Mouse (Mus musculus) liver, postnatal 0 days (tissue): ENCODE results near the gene Ptprd. TPM values are rescaled to one million over a fixed set of nuclear protein-coding genes. Genes with fewer than 3 reads are reported as not detected.
A peak's percentile ranks its signal among the peaks of the same experiment; 100 is the strongest.

Source experiments
- ATAC-seq: fragments of 200-750 bp; cut with Nextera tagmentation; 2 replicates; pipeline ENCODE4 v1.8.0; 2017; ENCODE audit warnings: mild to moderate bottlenecking, moderate library complexity
- DNase-seq: peaks from one replicate; pipeline ENCODE4 v3.0.0-alpha.2; 2016
- H3K27ac ChIP-seq: fragments of 300-500 bp; sonication (generic); 2 replicates; pipeline ENCODE4 v1.5.1; 2014; ENCODE audit warnings: antibody characterized with exemption, moderate library complexity, mild to moderate bottlenecking, low read depth
- H3K27me3 ChIP-seq: fragments of 300-500 bp; sonication (generic); 2 replicates; pipeline ENCODE4 v1.6.1; 2014; ENCODE audit warnings: low read length, control low read depth, mixed read lengths; ENCODE audit not compliant: insufficient read depth
- H3K36me3 ChIP-seq: fragments of 300-500 bp; sonication (generic); replicated peaks from 2 replicates; pipeline ENCODE4 v1.6.1; 2014; ENCODE audit warnings: mild to moderate bottlenecking, control low read depth, low read length, moderate library complexity, mixed read lengths; ENCODE audit not compliant: insufficient read depth
- H3K4me1 ChIP-seq: fragments of 300-500 bp; sonication (generic); 2 replicates; pipeline ENCODE4 v1.6.1; 2014; ENCODE audit warnings: antibody characterized with exemption, mild to moderate bottlenecking, control low read depth; ENCODE audit not compliant: insufficient read depth
- H3K4me2 ChIP-seq: fragments of 300-500 bp; sonication (generic); 2 replicates; pipeline ENCODE4 v1.6.1; 2014; ENCODE audit warnings: low read depth, mild to moderate bottlenecking, low read length, moderate library complexity, mixed read lengths
- H3K4me3 ChIP-seq: fragments of 300-500 bp; sonication (generic); 2 replicates; pipeline ENCODE4 v1.5.1; 2014; ENCODE audit warnings: low read depth, low read length
- H3K9ac ChIP-seq: fragments of 300-500 bp; sonication (generic); replicated peaks from 2 replicates; pipeline ENCODE4 v1.6.1; 2014; ENCODE audit warnings: mild to moderate bottlenecking, moderate library complexity
- H3K9me3 ChIP-seq: fragments of 300-500 bp; sonication (generic); 2 replicates; pipeline ENCODE4 v1.6.1; 2016; ENCODE audit warnings: mild to moderate bottlenecking, control low read depth, low read length, mixed read lengths
- CTCF ChIP-seq: sonication (generic); IDR thresholded peaks from 2 replicates; pipeline ENCODE4 v1.5.1; 2016; ENCODE audit warnings: antibody characterized with exemption, low read depth
- EP300 ChIP-seq: IDR thresholded peaks from 2 replicates; pipeline ENCODE4 v1.6.1; 2016; ENCODE audit warnings: antibody characterized with exemption, low read depth, mild to moderate bottlenecking
- WGBS: fragments of 180-500 bp; shearing (Covaris S2); extraction: QIAGEN DNeasy Blood & Tissue Kit; methylation state at CpG from one replicate; pipeline ENCODE4 v1.1.7; 2014; ENCODE audit not compliant: insufficient replicate concordance; 5-methylcytosine and 5-hydroxymethylcytosine counted together
- polyA plus RNA-seq: library from polyadenylated mRNA; unstranded; fragments of >200 nt; fragmentation: Nextera tagmentation; extraction: Ambion mirVana; gene quantifications from 2 replicates; pipeline ENCODE4 v1.2.1, GENCODE M21; 2015

Gene Ptprd
- polyA plus RNA-seq, 1 experiment from 2014 or later, result 9.3 TPM

DNA sequence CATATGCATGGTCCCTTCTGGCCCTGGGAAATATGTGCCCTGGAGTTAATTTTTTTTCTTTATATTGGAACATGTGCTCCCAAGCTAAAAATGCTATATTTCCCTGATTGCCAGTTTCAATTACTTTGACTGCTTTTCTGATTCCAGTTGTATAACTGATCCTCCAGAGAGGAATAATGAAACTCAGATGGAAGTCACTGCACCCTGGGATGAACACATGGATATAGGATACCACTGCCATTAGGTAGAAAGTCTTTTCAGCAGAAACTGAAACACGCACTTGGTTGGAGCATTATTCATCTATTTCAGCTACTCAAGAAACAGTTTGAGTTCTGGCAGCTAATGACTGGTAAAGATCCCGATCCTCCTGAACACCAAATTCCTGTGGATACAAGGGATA is 2211.5 kb downstream of the Ptprd start:
- 80% methylated on average over 2 of the region's 2 CpGs for WGBS
- H3K4me2 ChIP-seq, result no peak overlapping the region
- no peak overlapping the region for H3K27ac ChIP-seq
- no peak overlapping the region for H3K4me3 ChIP-seq
- DNase-seq (no peak), ATAC-seq (no peak)
- H3K27me3 ChIP-seq, result no peaks in the 10 kb centered on the region
- TF ChIP-seq EP300 (no peak), CTCF (no peak)
- no peaks in the 10 kb centered on the region for H3K9me3 ChIP-seq
- H3K4me1 ChIP-seq, result no peaks in the 10 kb centered on the region
- H3K36me3 ChIP-seq, result no peaks in the 10 kb centered on the region
- no peak overlapping the region for H3K9ac ChIP-seq

DNA sequence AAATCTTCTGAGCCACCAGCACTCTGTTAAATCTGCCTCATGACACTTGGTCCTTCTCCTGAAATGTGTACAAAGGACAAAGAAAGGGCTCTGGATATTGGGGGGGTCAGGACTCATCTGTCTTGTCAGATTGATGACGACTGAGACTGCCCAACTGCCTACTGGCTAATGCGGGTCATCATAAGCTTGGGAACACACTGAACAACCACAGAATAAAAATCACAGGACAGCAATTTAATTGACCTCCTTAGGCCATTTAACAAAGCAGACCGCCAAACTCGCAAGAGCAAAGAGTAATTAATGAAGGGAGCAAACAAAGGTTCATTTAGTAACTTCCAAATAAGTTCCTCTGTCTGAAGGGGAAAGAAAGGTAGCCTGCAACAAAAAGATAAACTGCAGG is 2215.9 kb downstream of the Ptprd start:
- H3K27ac ChIP-seq, result no peak overlapping the region
- H3K4me3 ChIP-seq, result no peak overlapping the region
- TF ChIP-seq EP300 (no peak), CTCF (no peak)
- no peaks in the 10 kb centered on the region for H3K36me3 ChIP-seq
- ATAC-seq (no peak), DNase-seq (no peak)
- 70% methylated on average over 4 of the region's 4 CpGs for WGBS
- no peaks in the 10 kb centered on the region for H3K4me1 ChIP-seq
- no peaks in the 10 kb centered on the region for H3K9me3 ChIP-seq
- H3K9ac ChIP-seq, result no peak overlapping the region
- no peaks in the 10 kb centered on the region for H3K27me3 ChIP-seq
- no peak overlapping the region for H3K4me2 ChIP-seq

DNA sequence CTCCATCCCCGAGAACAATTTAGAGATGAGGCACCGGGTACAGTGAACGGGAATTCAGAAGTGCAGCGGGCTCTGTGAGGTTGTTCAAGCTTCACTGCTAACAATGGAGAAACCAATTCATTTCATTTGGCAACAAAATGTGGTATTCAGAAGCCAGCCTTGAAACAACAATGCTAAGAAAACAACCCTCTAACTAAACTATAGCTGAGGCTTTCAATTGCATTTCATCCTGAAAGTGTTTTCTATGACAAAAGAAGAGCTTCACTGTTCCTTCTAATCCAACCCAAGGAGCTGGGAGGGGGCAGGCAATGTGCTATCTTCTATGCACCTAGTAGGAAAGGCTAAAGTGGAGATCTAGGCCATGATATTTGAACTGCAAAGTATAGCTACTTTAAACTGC is 2217.2 kb downstream of the Ptprd start:
- Histone ChIP-seq H3K36me3 (no peaks in the 10 kb centered on the region), H3K9me3 (no peaks in the 10 kb centered on the region), H3K4me1 (no peaks in the 10 kb centered on the region), H3K4me2 (no peak overlapping the region), H3K27me3 (no peaks in the 10 kb centered on the region), H3K4me3 (no peak overlapping the region), H3K27ac (no peak overlapping the region), H3K9ac (no peak overlapping the region)
- no peak for TF ChIP-seq EP300
- TF ChIP-seq CTCF, result no peak
- 81% methylated on average over 4 of the region's 4 CpGs for WGBS
- DNase-seq (no peak), ATAC-seq (no peak)

DNA sequence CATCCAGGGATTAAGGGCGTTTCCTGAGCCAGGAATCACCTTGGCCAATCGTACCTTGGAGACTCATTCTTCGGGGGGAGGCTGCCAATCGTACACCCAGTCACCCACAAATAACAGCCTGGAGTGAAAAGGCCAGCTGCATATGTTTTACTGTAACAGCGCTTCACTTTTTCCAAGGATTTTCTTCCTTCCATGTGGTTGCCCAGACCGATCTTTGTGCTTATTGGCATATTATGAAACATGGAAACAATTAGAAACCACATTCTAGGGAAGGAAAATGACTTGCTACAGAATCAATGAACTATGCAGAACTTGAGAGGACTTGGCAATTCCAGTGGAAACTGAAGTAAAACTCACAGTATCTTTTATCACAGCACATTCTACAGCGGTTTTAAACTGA is 2218.7 kb downstream of the Ptprd start:
- Histone ChIP-seq H3K4me3 (no peak overlapping the region), H3K36me3 (no peaks in the 10 kb centered on the region), H3K9ac (no peak overlapping the region), H3K9me3 (no peaks in the 10 kb centered on the region), H3K4me2 (no peak overlapping the region), H3K27me3 (no peaks in the 10 kb centered on the region), H3K4me1 (no peaks in the 10 kb centered on the region), H3K27ac (no peak overlapping the region)
- 80% methylated on average over 7 of the region's 7 CpGs for WGBS
- ATAC-seq (no peak), DNase-seq (no peak)
- TF ChIP-seq CTCF (no peak), EP300 (no peak)

DNA sequence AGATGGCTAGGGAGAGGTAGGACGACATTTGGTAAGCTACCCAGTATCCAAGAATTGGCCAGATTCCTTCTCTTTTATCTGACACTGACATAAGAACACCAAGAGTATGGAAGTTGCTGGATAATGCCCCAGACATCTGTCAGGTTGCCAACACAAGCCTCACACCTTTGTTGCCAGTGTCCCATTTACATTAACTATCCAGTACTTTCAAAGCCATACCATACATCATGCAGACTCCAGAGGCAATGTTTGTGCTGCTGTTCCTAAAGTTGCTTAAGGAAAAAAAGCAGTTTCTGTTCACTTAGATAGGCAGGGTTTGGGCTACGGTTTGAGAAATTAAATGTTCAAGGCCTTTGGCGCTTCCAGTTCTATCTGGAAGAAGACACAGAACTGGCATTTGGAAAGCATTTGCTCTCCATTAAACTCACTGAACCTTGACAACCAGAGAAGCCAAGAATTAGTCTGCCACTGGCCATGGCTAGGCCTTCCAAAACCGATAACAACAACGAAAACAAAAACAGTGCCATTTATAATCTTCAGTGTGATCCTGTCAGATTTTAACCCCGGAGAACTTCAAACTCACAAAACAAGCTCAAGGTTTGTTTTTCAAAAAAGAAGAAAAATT is 2220.0 kb downstream of the Ptprd start:
- H3K36me3 ChIP-seq, result no peaks in the 10 kb centered on the region
- DNase-seq (no peak), ATAC-seq (no peak)
- TF ChIP-seq EP300 (no peak), CTCF (no peak)
- H3K4me3 ChIP-seq, result no peak overlapping the region
- H3K4me2 ChIP-seq, result no peak overlapping the region
- H3K27ac ChIP-seq, result no peak overlapping the region
- H3K9ac ChIP-seq, result no peak overlapping the region
- no peaks in the 10 kb centered on the region for H3K27me3 ChIP-seq
- H3K9me3 ChIP-seq, result no peaks in the 10 kb centered on the region
- WGBS, result 80% methylated on average over 6 of the region's 6 CpGs
- H3K4me1 ChIP-seq, result no peaks in the 10 kb centered on the region

DNA sequence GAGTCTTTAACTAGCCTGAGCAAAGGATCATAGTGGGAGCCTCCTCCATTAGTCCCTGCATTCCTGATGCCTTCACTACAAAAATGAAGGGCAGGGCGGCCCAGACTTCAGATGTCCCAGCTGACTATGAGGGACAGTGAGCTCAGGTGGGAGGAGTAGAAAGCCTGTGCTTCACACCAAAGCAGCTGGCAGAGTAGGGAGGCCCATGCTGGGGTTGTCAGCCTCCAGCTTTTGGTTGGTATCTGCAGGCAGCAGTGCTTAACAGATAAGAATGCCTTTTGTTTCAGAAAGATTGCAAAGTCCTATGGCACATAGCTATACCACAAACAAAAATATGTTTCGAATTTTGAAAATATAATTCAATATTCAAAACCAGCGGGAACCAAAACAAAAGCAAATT is 2237.0 kb downstream of the Ptprd start:
- Histone ChIP-seq H3K4me2 (no peak overlapping the region), H3K9me3 (no peaks in the 10 kb centered on the region), H3K27me3 (no peaks in the 10 kb centered on the region), H3K9ac (no peak overlapping the region), H3K36me3 (no peaks in the 10 kb centered on the region), H3K4me3 (no peak overlapping the region), H3K4me1 (no peaks in the 10 kb centered on the region), H3K27ac (no peak overlapping the region)
- WGBS, result 57% methylated on average over 3 of the region's 3 CpGs
- no peak for DNase-seq
- peak; percentile 35; the same call in 1 of the 2 replicates for ATAC-seq
- TF ChIP-seq CTCF, result no peak
- TF ChIP-seq EP300, result no peak

DNA sequence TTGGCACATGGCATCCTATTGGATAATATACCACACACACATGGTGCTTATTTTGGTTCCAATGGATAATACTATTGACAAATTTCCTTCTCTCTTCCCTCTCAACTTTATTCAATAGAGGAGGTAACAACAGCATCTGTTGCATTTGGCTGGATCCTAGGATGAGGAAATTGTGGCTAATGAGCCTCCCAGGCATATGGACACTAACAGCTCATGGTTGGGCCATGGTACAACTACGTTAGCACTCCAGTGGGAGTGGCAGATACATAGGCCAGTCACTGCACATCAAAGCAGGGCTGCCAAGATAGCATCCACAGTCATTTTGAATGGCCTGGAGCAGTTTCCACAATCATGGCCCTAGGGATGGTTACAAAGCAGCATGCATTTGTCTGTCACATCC is 2238.4 kb downstream of the Ptprd start:
- no peaks in the 10 kb centered on the region for H3K9me3 ChIP-seq
- DNase-seq (no peak), ATAC-seq (no peak)
- H3K36me3 ChIP-seq, result no peaks in the 10 kb centered on the region
- WGBS, result 71% methylated on average over 1 of the region's 1 CpGs
- no peak overlapping the region for H3K9ac ChIP-seq
- TF ChIP-seq CTCF, result no peak
- TF ChIP-seq EP300, result no peak
- no peaks in the 10 kb centered on the region for H3K27me3 ChIP-seq
- H3K27ac ChIP-seq, result no peak overlapping the region
- no peak overlapping the region for H3K4me2 ChIP-seq
- no peak overlapping the region for H3K4me3 ChIP-seq
- H3K4me1 ChIP-seq, result no peaks in the 10 kb centered on the region
